Mouse (Mus musculus): ENCODE results near the gene Cgnl1.

Gene Cgnl1

GRCm38 (mm10) chr9:71586408-71586807, 185.0 kb downstream of the Cgnl1 start:
- DNase-seq (ENCODE audit: low spot score in 2 of 2) = no peak

DNA sequence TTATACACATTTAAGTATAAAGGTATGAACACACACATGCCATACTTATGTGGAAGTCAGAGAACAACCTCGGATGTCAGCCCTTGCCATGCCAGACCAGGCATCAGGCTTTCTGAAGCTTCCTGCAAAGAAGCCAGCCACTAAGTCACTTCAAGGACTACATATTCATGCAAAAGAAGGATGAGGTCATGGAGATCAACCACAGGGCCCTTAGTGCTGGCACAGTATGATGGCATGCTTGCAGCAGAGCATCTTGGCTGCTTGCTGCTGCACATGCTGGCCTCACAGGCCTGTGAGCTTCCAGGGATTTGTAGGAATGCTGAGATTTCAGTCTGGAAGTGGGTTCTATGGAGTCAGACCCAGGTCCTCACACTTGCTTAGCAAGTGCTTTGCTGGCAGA, 188.6 kb downstream of the Cgnl1 start:
- no peak for DNase-seq (ENCODE audit: low spot score in 2 of 2)

GRCm38 (mm10) chr9:71578896-71579564, 192.4 kb downstream of the Cgnl1 start:
- DNase-seq (ENCODE audit: low spot score in 2 of 2) = peak in 1 of 2 experiments; percentile 38
